Mouse (Mus musculus) erythroblast, embryonic 14.5 days (primary cell): ENCODE measurements around the gene Megf6.

Experiments
- GATA1 ChIP-seq: IDR thresholded peaks from 2 replicates; pipeline ENCODE4 v1.6.1; 2012; ENCODE audit warnings: low read length, inconsistent platforms, mixed read lengths
- TAL1 ChIP-seq: IDR thresholded peaks from 3 replicates; pipeline ENCODE4 v1.6.1; 2012; ENCODE audit warnings: low read length, inconsistent platforms, mixed read lengths

DNA sequence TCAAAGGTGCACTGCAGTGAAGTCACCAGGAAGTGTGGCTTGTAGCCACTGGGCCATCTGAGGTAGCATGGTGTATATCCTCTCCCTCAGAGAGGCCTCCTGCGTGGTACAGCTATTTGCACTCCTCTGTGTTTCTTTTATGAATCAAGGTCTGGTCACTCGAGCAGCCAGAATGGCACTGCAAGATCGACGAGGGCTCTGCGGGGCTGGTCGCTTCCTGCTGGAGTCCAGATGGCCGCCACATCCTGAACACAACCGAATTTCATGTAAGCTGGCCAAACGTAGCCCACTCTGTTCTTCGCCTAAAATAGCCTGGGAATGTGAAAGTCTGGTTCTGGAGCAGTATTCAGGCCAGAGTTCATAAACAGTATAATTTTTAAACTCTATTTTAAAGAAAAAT, 24.2 kb upstream of the Megf6 start:
- TF ChIP-seq GATA1, result no peak
- no peak for TF ChIP-seq TAL1
